Mouse (Mus musculus) ES-E14 (cell line): ENCODE results near the gene Pard3b.

Experiments used
- CHD2 ChIP-seq: IDR thresholded peaks from 2 replicates; pipeline ENCODE4 v1.6.1; 2014; ENCODE audit warnings: mild to moderate bottlenecking, low read depth, low read length, inconsistent platforms
- HCFC1 ChIP-seq: IDR thresholded peaks from 2 replicates; pipeline ENCODE4 v1.6.1; 2012; ENCODE audit warnings: low read length, inconsistent platforms, borderline replicate concordance; ENCODE audit not compliant: insufficient read depth
- MAFK ChIP-seq: IDR thresholded peaks from 2 replicates; pipeline ENCODE4 v1.6.1; 2014; ENCODE audit warnings: mild to moderate bottlenecking, low read depth, low read length, inconsistent platforms; ENCODE audit not compliant: insufficient read depth

GRCm38 (mm10) chr1:61967124-61967523 lies 328.5 kb downstream of the Pard3b start:
- TF ChIP-seq CHD2, result no peak
- no peak for TF ChIP-seq MAFK
- TF ChIP-seq HCFC1, result no peak
